Mouse (Mus musculus) E14TG2a.4 (cell line): ENCODE measurements around the gene Wapl.

Experiments used
- CTCF ChIP-seq: conservative IDR thresholded peaks from 2 replicates; pipeline ENCODE4 v1.5.1; 2014; ENCODE audit warnings: low read length
- NANOG ChIP-seq: IDR thresholded peaks from 2 replicates; pipeline ENCODE4 v1.6.1; 2014; ENCODE audit warnings: borderline replicate concordance, low read length, mixed read lengths
- POU5F1 ChIP-seq: IDR thresholded peaks from 2 replicates; pipeline ENCODE4 v1.6.1; 2014; ENCODE audit warnings: low read length, borderline replicate concordance

DNA sequence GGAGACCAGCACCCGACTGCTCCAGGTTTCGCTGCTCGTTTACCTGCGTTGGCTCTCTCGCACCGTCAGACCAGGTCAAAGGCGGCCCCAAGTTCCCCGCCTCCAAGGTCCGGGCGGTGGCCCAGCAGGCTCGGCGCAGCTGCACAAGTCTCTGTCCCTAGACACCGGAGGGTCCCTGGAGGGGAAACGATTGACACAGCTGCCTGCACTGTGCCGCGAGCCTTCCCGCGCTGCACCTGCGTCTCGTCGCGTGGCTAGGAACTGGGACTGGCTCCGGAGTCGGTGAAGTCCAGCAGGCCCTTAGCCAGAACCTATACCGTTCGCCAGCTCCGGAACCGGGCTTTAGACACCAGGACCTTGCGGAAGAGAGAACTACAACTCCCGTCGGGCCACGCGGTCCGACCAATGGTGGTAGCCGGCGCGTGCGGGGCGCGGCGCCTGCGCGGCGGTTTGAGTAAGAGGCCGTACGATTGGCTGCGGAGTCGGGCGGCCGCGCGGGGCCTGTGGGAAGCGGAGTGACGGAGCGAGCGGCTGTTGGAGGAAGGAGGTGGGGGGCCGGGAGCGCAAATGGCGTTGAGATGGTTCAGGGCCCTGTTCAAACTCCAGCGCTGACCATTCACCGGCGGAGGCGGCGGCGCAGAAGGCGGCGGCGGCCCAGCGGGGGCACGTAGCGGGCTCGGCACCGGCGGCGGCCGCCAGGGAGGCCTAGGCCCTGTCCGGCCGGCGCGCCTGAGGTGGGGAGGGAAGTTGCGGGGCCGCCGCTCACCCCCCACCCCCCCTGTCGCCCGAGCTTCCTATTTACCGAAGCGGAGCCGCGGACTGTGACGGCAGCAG lies at the start of gene Wapl:
- TF ChIP-seq CTCF (no peak), NANOG (no peak), POU5F1 (no peak)
